Mouse (Mus musculus) midbrain, postnatal 0 days (tissue): ENCODE measurements around the gene Ercc4. TPM values are rescaled to one million over a fixed set of nuclear protein-coding genes. Genes with fewer than 3 reads are reported as not detected.
A peak's percentile ranks its signal among the peaks of the same experiment; 100 is the strongest.

Source experiments
- ATAC-seq: fragments of 200-750 bp; cut with Nextera tagmentation; 2 replicates; pipeline ENCODE4 v1.8.0; 2017; ENCODE audit warnings: moderate number of reproducible peaks, mild to moderate bottlenecking, moderate TSS enrichment, moderate library complexity; ENCODE audit not compliant: low FRiP score
- DNase-seq: peaks from one replicate; pipeline ENCODE4 v3.0.0-alpha.2; 2015; ENCODE audit warnings: low spot score
- H3K27ac ChIP-seq: fragments of 300-500 bp; sonication (generic); 2 replicates; pipeline ENCODE4 v1.5.1; 2014; ENCODE audit warnings: low read depth, mild to moderate bottlenecking, low read length, mixed read lengths
- H3K27me3 ChIP-seq: fragments of 300-500 bp; sonication (generic); 2 replicates; pipeline ENCODE4 v1.6.1; 2014; ENCODE audit warnings: low read length, control low read depth, mixed read lengths; ENCODE audit not compliant: insufficient read depth
- H3K36me3 ChIP-seq: fragments of 300-500 bp; sonication (generic); 2 replicates; pipeline ENCODE4 v1.6.1; 2014; ENCODE audit warnings: low read length, control low read depth, mixed read lengths; ENCODE audit not compliant: insufficient read depth
- H3K4me1 ChIP-seq: fragments of 300-500 bp; sonication (generic); 2 replicates; pipeline ENCODE4 v1.6.1; 2014; ENCODE audit warnings: mild to moderate bottlenecking, control low read depth, antibody characterized with exemption, low read length, mixed read lengths; ENCODE audit not compliant: insufficient read depth
- H3K4me2 ChIP-seq: fragments of 300-500 bp; sonication (generic); 2 replicates; pipeline ENCODE4 v1.6.1; 2014; ENCODE audit warnings: low read depth, mild to moderate bottlenecking, low read length, mixed read lengths; ENCODE audit not compliant: poor library complexity, severe bottlenecking
- H3K4me3 ChIP-seq: fragments of 300-500 bp; sonication (generic); 2 replicates; pipeline ENCODE4 v1.5.1; 2014; ENCODE audit warnings: low read depth, mild to moderate bottlenecking, low read length, moderate library complexity
- H3K9ac ChIP-seq: fragments of 300-500 bp; sonication (generic); replicated peaks from 2 replicates; pipeline ENCODE4 v1.6.1; 2014; ENCODE audit warnings: mild to moderate bottlenecking, low read length, moderate library complexity, mixed read lengths; ENCODE audit not compliant: poor library complexity, severe bottlenecking
- H3K9me3 ChIP-seq: fragments of 300-500 bp; sonication (generic); 2 replicates; pipeline ENCODE4 v1.6.1; 2016; ENCODE audit warnings: low read length, control low read depth
- CTCF ChIP-seq: IDR thresholded peaks from 2 replicates; pipeline ENCODE4 v1.5.1; 2016; ENCODE audit warnings: antibody characterized with exemption, mild to moderate bottlenecking
- WGBS: fragments of 180-500 bp; shearing (Covaris S2); extraction: QIAGEN DNeasy Blood & Tissue Kit; methylation state at CpG from one replicate; pipeline ENCODE4 v1.1.7; 2014; 5-methylcytosine and 5-hydroxymethylcytosine counted together
- polyA plus RNA-seq: library from polyadenylated mRNA; unstranded; fragments of >200 nt; fragmentation: Nextera tagmentation; extraction: Ambion mirVana; gene quantifications from 2 replicates; pipeline ENCODE4 v1.2.1, GENCODE M21; 2015
- total RNA-seq: library from RNA; depleted of rRNA; stranded (reverse); fragments of >200 nt; gene quantifications from 2 replicates; pipeline ENCODE4 v1.2.3, GENCODE M21; 2014

The Ercc4 gene
- total and polyA plus RNA-seq, 2 experiments from 2014 or later = 15.3 to 23.4 TPM

DNA sequence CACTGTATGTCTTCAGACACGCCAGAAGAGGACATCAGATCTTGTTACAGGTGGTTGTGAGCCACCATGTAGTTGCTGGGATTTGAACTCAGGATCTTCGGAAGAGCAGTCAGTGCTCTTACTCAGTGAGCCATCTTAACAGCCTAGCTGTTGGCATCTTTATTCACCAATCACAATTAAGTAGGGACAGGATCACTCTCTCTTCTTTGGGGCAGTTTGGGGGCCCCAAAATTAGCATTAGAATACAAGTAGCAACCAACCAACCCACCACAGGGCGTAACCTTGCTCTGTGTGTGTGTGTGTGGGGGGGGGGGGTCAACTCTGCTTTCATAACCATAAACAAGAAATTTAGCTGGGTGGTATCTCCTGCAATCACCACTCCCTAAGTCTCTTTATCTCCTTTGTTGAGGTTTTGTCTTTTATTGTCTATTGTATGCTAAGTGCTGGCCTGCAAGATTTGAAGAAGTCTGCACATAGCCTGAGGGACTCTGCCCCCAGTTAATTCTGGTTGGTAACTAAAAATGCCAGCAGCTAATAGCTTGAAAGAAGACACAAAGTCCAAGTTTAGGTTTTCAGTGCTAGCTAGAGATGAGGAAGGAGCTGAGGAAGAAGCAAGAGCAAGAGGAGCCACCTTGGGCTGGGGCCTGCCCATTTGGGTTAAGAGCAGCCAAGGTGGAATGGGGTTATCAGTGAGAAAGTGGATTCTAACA is 10.3 kb downstream of the Ercc4 start:
- no peaks in the 10 kb centered on the region for H3K9me3 ChIP-seq
- peaks cover 8% of the 10 kb centered on the region for H3K36me3 ChIP-seq
- no peak for TF ChIP-seq CTCF
- H3K27ac ChIP-seq = no peak overlapping the region
- ATAC-seq (no peak), DNase-seq (no peak)
- H3K4me3 ChIP-seq = no peak overlapping the region
- H3K4me1 ChIP-seq = no peaks in the 10 kb centered on the region
- no peak overlapping the region for H3K4me2 ChIP-seq
- no peak overlapping the region for H3K9ac ChIP-seq
- H3K27me3 ChIP-seq = no peaks in the 10 kb centered on the region
- WGBS = 83% methylated on average over 3 of the region's 3 CpGs

GRCm38 (mm10) chr16:13125357-13125756 is 15.9 kb downstream of the Ercc4 start:
- Histone ChIP-seq H3K36me3 (peaks cover 42% of the 10 kb centered on the region), H3K9ac (no peak overlapping the region), H3K9me3 (no peaks in the 10 kb centered on the region), H3K4me2 (no peak overlapping the region), H3K4me3 (no peak overlapping the region), H3K4me1 (no peaks in the 10 kb centered on the region), H3K27ac (no peak overlapping the region), H3K27me3 (no peaks in the 10 kb centered on the region)
- no peak for ATAC-seq
- WGBS = 97% methylated on average over 8 of the region's 8 CpGs
- TF ChIP-seq CTCF = no peak
- DNase-seq = no peak

GRCm38 (mm10) chr16:13127566-13127965 is 18.1 kb downstream of the Ercc4 start:
- Histone ChIP-seq H3K4me2 (no peak overlapping the region), H3K9me3 (no peaks in the 10 kb centered on the region), H3K27ac (no peak overlapping the region), H3K27me3 (no peaks in the 10 kb centered on the region), H3K9ac (no peak overlapping the region), H3K4me1 (no peaks in the 10 kb centered on the region), H3K36me3 (peaks cover 52% of the 10 kb centered on the region), H3K4me3 (no peak overlapping the region)
- no peak for DNase-seq
- 94% methylated on average over 10 of the region's 10 CpGs for WGBS
- TF ChIP-seq CTCF = no peak
- ATAC-seq = no peak

- no peak for DNase-seq
Measured at GRCm38 (mm10) chr16:13130412-13130811, 20.9 kb downstream of the Ercc4 start.

DNA sequence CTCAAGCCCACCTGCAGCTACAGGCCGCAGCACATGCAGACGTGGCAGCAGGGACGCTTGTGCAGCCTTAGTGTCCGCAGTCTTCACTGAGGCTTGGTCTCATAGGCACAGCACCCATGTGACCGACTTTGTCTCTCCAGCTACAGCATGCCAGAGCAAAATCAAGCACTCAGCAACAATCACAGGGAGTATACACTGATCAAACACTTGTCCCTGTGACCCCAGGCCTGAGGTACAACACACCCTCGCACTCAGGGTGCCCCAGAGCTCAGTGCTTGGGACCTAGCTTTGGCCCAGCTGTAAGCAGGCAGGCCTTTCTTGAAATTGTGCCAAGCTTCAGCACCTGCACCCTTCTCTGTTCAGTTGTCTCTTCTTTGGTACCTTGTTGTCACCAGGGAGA is 31.7 kb downstream of the Ercc4 start:
- H3K27ac ChIP-seq = no peak overlapping the region
- H3K36me3 ChIP-seq = peaks cover 23% of the 10 kb centered on the region; the same call in 1 of the 2 replicates
- no peak overlapping the region for H3K4me3 ChIP-seq
- no peak overlapping the region for H3K4me2 ChIP-seq
- H3K9me3 ChIP-seq = no peaks in the 10 kb centered on the region
- H3K9ac ChIP-seq = no peak overlapping the region
- TF ChIP-seq CTCF = no peak
- no peak for DNase-seq
- WGBS = 94% methylated on average over 6 of the region's 6 CpGs
- H3K4me1 ChIP-seq = no peaks in the 10 kb centered on the region
- ATAC-seq = no peak
- no peaks in the 10 kb centered on the region for H3K27me3 ChIP-seq

More at GRCm38 (mm10) chr16:13130412-13130811, 20.9 kb downstream of the Ercc4 start:
- H3K9ac ChIP-seq = no peak overlapping the region
- H3K9me3 ChIP-seq = no peaks in the 10 kb centered on the region
- TF ChIP-seq CTCF = peak; percentile 69
- WGBS = 47% methylated on average over 14 of the region's 14 CpGs
- ATAC-seq = no peak
- H3K36me3 ChIP-seq = peaks cover 51% of the 10 kb centered on the region
- H3K4me2 ChIP-seq = no peak overlapping the region
- no peak overlapping the region for H3K27ac ChIP-seq
- H3K27me3 ChIP-seq = no peaks in the 10 kb centered on the region
- no peaks in the 10 kb centered on the region for H3K4me1 ChIP-seq
- no peak overlapping the region for H3K4me3 ChIP-seq

GRCm38 (mm10) chr16:13143932-13144331 is 34.4 kb downstream of the Ercc4 start:
- no peak overlapping the region for H3K4me2 ChIP-seq
- H3K9me3 ChIP-seq = no peaks in the 10 kb centered on the region
- H3K9ac ChIP-seq = no peak overlapping the region
- no peak for TF ChIP-seq CTCF
- H3K27ac ChIP-seq = no peak overlapping the region
- H3K4me1 ChIP-seq = no peaks in the 10 kb centered on the region
- no peak for ATAC-seq
- no peak for DNase-seq
- peaks cover 45% of the 10 kb centered on the region for H3K36me3 ChIP-seq
- WGBS = 96% methylated on average over 7 of the region's 7 CpGs
- no peaks in the 10 kb centered on the region for H3K27me3 ChIP-seq
- no peak overlapping the region for H3K4me3 ChIP-seq
